Mouse (Mus musculus): Measurements from ENCODE around the gene Gm11627. TPM values are rescaled to one million over a fixed set of nuclear protein-coding genes. Genes with fewer than 3 reads are reported as not detected.
"Not testable (repeated sequence)": the region's sequence is repeated elsewhere in the genome, so short reads cannot be mapped to it uniquely, and the experiment has no call there.

The Gm11627 gene
- polyA plus RNA-seq, 1 experiment from 2014 or later: 9.1 TPM

GRCm38 (mm10) chr11:102568756-102569377 lies 10.4 kb downstream of the Gm11627 start:
- peaks cover 5% of the 10 kb centered on the region; the same call in 1 of the 2 replicates for H3K4me1 ChIP-seq
- H3K9me3 ChIP-seq: no peaks in the 10 kb centered on the region
- H3K27ac ChIP-seq: no peak overlapping the region
- H3K36me3 ChIP-seq: no peaks in the 10 kb centered on the region
- H3K27me3 ChIP-seq: no peaks in the 10 kb centered on the region
- H3K4me2 ChIP-seq (replicated peaks): no peak overlapping the region
- H3K4me3 ChIP-seq: no peak overlapping the region
- 75% methylated on average over 7 of the region's 7 CpGs for WGBS
- ATAC-seq (ENCODE audit: low FRiP score, low read depth): no peak
- H3K9ac ChIP-seq: no peak overlapping the region

- Histone ChIP-seq H3K27me3 (no peaks in the 10 kb centered on the region), H3K9ac (no peak overlapping the region), H3K9me3 (no peaks in the 10 kb centered on the region), H3K4me3 (no peak overlapping the region), H3K4me1 (peaks cover under 1% of the 10 kb centered on the region; the same call in 1 of the 2 replicates), H3K27ac (no peak overlapping the region), H3K36me3 (no peaks in the 10 kb centered on the region), H3K4me2 (replicated peaks) (no peak overlapping the region)
- no peak for ATAC-seq (ENCODE audit: low FRiP score, low read depth)
- 78% methylated on average over 12 of the region's 12 CpGs for WGBS
These were observed 11.1 kb downstream of the Gm11627 start for GRCm38 (mm10) chr11:102568191-102568590.

GRCm38 (mm10) chr11:102567723-102568122 lies 11.5 kb downstream of the Gm11627 start:
- no peaks in the 10 kb centered on the region for H3K9me3 ChIP-seq
- H3K4me3 ChIP-seq: no peak overlapping the region
- 96% methylated on average over 15 of the region's 15 CpGs for WGBS
- H3K36me3 ChIP-seq: no peaks in the 10 kb centered on the region
- no peak for ATAC-seq (ENCODE audit: low FRiP score, low read depth)
- no peak overlapping the region for H3K27ac ChIP-seq
- no peak overlapping the region for H3K4me2 ChIP-seq (replicated peaks)
- H3K4me1 ChIP-seq: no peaks in the 10 kb centered on the region
- no peak overlapping the region for H3K9ac ChIP-seq
- no peaks in the 10 kb centered on the region for H3K27me3 ChIP-seq

- no peaks in the 10 kb centered on the region for H3K4me1 ChIP-seq
- H3K27ac ChIP-seq: no peak overlapping the region
- no peaks in the 10 kb centered on the region for H3K27me3 ChIP-seq
- no peaks in the 10 kb centered on the region for H3K9me3 ChIP-seq
- H3K4me2 ChIP-seq (replicated peaks): no peak overlapping the region
- 82% methylated on average over 6 of the region's 6 CpGs for WGBS
- ATAC-seq (ENCODE audit: low FRiP score, low read depth): no peak
- H3K9ac ChIP-seq: no peak overlapping the region
- no peaks in the 10 kb centered on the region for H3K36me3 ChIP-seq
- H3K4me3 ChIP-seq: no peak overlapping the region
These were observed 12.1 kb downstream of the Gm11627 start for GRCm38 (mm10) chr11:102567157-102567556.

GRCm38 (mm10) chr11:102566290-102566689 lies 13.0 kb downstream of the Gm11627 start:
- Histone ChIP-seq H3K9me3 (no peaks in the 10 kb centered on the region), H3K4me2 (replicated peaks) (no peak overlapping the region), H3K27me3 (no peaks in the 10 kb centered on the region), H3K36me3 (no peaks in the 10 kb centered on the region), H3K4me3 (no peak overlapping the region), H3K9ac (no peak overlapping the region), H3K27ac (no peak overlapping the region), H3K4me1 (no peaks in the 10 kb centered on the region)
- ATAC-seq (ENCODE audit: low FRiP score, low read depth): no peak
- WGBS: 97% methylated on average over 1 of the region's 1 CpGs

DNA sequence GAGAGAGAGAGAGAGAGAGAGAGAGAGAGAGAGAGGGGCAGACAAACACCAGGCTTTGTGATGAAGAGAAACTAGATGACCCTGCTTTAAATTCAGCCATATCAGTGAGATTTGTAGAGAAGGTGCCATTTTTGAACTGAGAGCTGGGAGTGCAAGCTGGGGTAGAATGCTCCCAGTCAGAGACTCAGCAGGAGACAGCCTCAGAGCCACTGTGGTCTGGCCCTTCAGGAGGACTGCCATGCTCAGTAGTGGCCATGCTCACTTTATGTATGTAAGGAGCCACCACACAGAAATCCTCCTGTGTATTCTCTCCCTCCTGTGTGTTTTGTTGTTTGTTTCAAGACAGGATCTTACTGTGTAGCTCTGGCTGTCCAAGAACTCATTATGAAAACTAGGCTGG lies 13.5 kb downstream of the Gm11627 start:
- H3K36me3 ChIP-seq: no peaks in the 10 kb centered on the region
- H3K27ac ChIP-seq: no peak overlapping the region
- H3K9me3 ChIP-seq: no peaks in the 10 kb centered on the region
- no peaks in the 10 kb centered on the region for H3K4me1 ChIP-seq
- no peaks in the 10 kb centered on the region for H3K27me3 ChIP-seq
- H3K9ac ChIP-seq: no peak overlapping the region
- no peak overlapping the region for H3K4me3 ChIP-seq
- no peak for ATAC-seq (ENCODE audit: low FRiP score, low read depth)
- no peak overlapping the region for H3K4me2 ChIP-seq (replicated peaks)

GRCm38 (mm10) chr11:102564952-102565671 lies 14.1 kb downstream of the Gm11627 start:
- not testable (repeated sequence) for H3K36me3 ChIP-seq; H3K27me3 ChIP-seq; H3K4me3 ChIP-seq; H3K4me1 ChIP-seq; H3K9ac ChIP-seq; H3K9me3 ChIP-seq; H3K4me2 ChIP-seq (replicated peaks); ATAC-seq (ENCODE audit: low FRiP score, low read depth); H3K27ac ChIP-seq
- WGBS: 82% methylated on average over 14 of the region's 14 CpGs

- 89% methylated on average over 5 of the region's 5 CpGs for WGBS
- no peak overlapping the region for H3K4me3 ChIP-seq
- no peak overlapping the region for H3K9ac ChIP-seq
- ATAC-seq (ENCODE audit: low FRiP score, low read depth): no peak
- no peaks in the 10 kb centered on the region for H3K36me3 ChIP-seq
- no peaks in the 10 kb centered on the region for H3K27me3 ChIP-seq
- no peak overlapping the region for H3K27ac ChIP-seq
- H3K4me1 ChIP-seq: peaks cover 17% of the 10 kb centered on the region
- no peaks in the 10 kb centered on the region for H3K9me3 ChIP-seq
- H3K4me2 ChIP-seq (replicated peaks): no peak overlapping the region
These were observed 20.6 kb downstream of the Gm11627 start for GRCm38 (mm10) chr11:102558704-102559103.

DNA sequence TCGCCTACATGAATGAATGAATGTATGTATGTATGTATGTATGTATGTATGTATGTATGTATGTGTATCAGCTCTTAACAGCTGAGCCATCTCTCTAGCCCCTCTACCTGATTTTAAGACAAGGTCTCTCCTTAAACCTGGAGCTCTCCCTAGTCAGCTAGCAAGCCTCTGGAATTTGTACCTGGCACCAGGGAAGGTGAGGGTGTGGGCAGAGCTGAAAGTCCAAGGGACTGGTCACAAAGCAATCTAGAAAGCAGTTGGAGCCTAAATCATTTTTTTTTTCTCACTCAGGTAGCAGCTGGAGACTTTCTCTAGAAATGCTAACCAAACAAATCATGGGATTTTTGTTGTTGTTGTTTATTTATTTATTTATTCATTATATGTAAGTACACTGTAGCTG lies 21.9 kb downstream of the Gm11627 start:
- peaks cover 19% of the 10 kb centered on the region for H3K4me1 ChIP-seq
- no peak overlapping the region for H3K27ac ChIP-seq
- no peak overlapping the region for H3K9ac ChIP-seq
- H3K4me2 ChIP-seq (replicated peaks): no peak overlapping the region
- no peak for ATAC-seq (ENCODE audit: low FRiP score, low read depth)
- H3K27me3 ChIP-seq: no peaks in the 10 kb centered on the region
- H3K4me3 ChIP-seq: no peak overlapping the region
- no peaks in the 10 kb centered on the region for H3K9me3 ChIP-seq
- no peaks in the 10 kb centered on the region for H3K36me3 ChIP-seq
- 89% methylated on average over 1 of the region's 1 CpGs for WGBS

DNA sequence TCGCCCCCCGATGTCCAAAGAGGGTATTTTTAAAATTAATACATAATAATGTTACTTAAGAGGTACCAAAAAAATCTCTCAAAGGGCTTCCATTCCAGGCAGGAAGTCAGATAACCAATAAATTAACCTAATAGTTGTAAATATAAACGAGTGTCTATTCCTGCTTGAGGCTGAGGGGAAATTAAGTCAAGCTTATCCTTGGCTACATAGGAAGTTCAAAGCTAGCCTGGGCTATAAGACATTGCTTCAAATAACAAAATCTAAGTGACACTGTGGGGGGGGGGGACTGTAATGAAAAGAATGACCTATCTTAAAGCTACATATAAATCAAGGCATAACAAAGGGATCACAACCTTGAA lies 22.6 kb downstream of the Gm11627 start:
- Histone ChIP-seq H3K4me2 (replicated peaks) (peak overlapping the region; percentile 74), H3K9me3 (no peaks in the 10 kb centered on the region), H3K4me3 (peak overlapping the region; percentile 81), H3K36me3 (no peaks in the 10 kb centered on the region), H3K27ac (no peak overlapping the region), H3K9ac (no peak overlapping the region), H3K27me3 (no peaks in the 10 kb centered on the region), H3K4me1 (peaks cover 19% of the 10 kb centered on the region)
- WGBS: 11% methylated on average over 3 of the region's 3 CpGs
- ATAC-seq (ENCODE audit: low FRiP score, low read depth): no peak

DNA sequence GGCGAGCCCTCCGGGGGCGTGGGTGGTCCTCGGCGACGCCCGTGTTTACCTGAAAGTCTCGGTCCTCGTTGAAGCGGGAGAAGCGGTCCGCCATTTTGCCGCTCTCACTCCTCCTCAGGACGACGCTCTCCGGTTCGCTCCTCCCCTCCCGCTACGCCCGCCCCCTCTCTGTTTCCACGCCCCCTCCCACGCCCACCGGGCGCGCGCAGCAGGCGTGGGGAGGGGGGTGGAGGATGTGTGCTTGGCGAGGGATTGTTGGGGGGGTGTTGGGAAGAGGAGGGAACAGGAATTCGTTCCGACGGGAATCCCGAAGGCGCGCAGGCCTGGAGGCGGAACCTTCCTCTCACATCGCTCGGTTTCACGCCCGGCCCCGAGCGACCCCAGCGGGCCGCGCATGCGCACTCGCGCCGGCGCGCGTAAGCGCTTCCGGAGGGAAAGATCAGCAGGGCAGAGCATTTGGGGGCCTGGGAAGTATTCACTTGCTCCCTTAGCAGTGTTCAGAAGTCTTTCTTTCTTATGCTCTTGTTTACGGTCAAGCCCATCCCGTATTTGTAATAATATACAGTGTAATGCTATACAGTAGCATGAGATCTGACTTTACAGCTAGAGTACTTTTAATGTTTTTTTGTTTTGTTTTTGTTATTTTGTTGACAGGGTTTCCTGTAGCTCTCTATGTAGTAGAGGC lies 23.1 kb downstream of the Gm11627 start, which contains the start of gene Gpatch8:
TSS of gene Gpatch8 (minus strand) at position 362 of the 685 bp plus-strand sequence.
- H3K27me3 ChIP-seq: no peaks in the 10 kb centered on the region
- H3K27ac ChIP-seq: peak within 1 kb of the TSS; percentile 92
- peak within 1 kb of the TSS; percentile 97 for H3K9ac ChIP-seq
- under 1% methylated on average over 45 of the region's 55 CpGs for WGBS
- peak; percentile 98 for ATAC-seq (ENCODE audit: low FRiP score, low read depth)
- no peaks in the 10 kb centered on the region for H3K9me3 ChIP-seq
- H3K4me3 ChIP-seq: peak within 1 kb of the TSS; percentile 81
- no peaks in the 10 kb centered on the region for H3K36me3 ChIP-seq
- H3K4me2 ChIP-seq (replicated peaks): peak within 1 kb of the TSS; percentile 74
- peaks cover 19% of the 10 kb centered on the region for H3K4me1 ChIP-seq

GRCm38 (mm10) chr11:102555400-102556030 lies 23.7 kb downstream of the Gm11627 start:
- under 1% methylated on average over 38 of the region's 39 CpGs for WGBS
- H3K27me3 ChIP-seq: no peaks in the 10 kb centered on the region
- ATAC-seq (ENCODE audit: low FRiP score, low read depth): peak; percentile 58; the same call in 1 of the 2 replicates
- no peaks in the 10 kb centered on the region for H3K36me3 ChIP-seq
- no peaks in the 10 kb centered on the region for H3K9me3 ChIP-seq
- peaks cover 19% of the 10 kb centered on the region for H3K4me1 ChIP-seq
- peak overlapping the region; percentile 92 for H3K27ac ChIP-seq
- peak overlapping the region; percentile 81 for H3K4me3 ChIP-seq
- peak overlapping the region; percentile 97 for H3K9ac ChIP-seq
- peak overlapping the region; percentile 74 for H3K4me2 ChIP-seq (replicated peaks)
